Mouse (Mus musculus): Measurements from ENCODE around the gene Sfn.
A peak's percentile ranks its signal among the peaks of the same experiment; 100 is the strongest.

The Sfn gene

DNA sequence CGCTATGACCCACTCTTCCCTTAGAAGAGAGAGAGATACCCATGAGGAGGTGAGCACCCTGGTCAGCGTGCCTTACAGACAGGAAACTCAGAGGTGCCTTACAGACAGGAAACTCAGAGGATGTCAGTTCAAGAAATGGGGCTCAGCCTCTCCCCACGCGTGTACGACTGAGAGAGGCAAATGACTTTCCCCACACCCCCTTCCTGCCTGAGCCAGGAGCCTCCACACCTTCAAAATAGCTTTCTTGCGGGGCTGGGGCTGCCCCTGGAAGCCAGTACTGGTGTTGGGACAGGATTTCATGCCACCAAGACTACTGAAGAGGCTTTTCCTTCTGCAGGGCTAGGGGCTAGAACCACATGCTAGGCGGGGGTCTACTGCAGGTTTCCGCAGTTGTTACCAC is 18.7 kb upstream of the Sfn start:
- DNase-seq (ENCODE audit: low spot score in 2 of 2), result no peak

DNA sequence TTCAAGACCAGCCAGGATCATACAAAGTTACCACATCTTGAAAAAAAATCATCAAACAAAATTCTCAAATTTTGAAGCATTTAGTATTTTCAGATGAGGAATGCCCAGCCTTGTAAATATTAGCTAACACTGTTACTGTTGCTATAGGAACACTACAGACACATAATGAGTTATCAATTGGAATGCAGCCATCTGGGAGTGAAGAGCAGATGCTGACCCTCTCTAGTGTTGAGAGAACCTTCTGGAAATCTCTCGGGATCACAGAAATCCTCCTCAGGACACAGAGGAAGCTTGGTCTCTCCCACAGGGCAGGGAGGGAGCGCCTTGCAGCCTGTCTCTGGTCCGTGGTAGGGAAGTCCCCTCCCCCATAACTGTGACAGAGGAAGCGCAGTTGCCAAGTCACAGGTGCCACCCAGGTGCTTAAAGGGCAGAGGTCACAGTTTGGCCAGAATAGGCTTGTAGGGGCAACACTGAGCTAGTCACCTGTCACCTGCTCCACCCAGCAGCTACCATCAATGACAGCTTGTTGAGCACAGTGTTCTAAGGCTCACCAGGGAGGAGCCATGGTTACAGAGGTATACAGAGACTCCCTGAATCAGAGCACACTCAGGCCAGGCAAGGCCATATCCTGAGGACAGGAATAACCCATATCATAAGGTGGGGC is 17.6 kb upstream of the Sfn start:
- DNase-seq (ENCODE audit: low spot score in 2 of 2), result no peak

- no peak for DNase-seq (ENCODE audit: low spot score in 2 of 2)
Measured at GRCm38 (mm10) chr4:133617936-133618335, 16.0 kb upstream of the Sfn start.

GRCm38 (mm10) chr4:133615416-133615815 is 13.4 kb upstream of the Sfn start:
- no peak for DNase-seq (ENCODE audit: low spot score in 2 of 2)

GRCm38 (mm10) chr4:133614274-133614761 is 12.3 kb upstream of the Sfn start:
- no peak for DNase-seq (ENCODE audit: low spot score in 2 of 2)

DNA sequence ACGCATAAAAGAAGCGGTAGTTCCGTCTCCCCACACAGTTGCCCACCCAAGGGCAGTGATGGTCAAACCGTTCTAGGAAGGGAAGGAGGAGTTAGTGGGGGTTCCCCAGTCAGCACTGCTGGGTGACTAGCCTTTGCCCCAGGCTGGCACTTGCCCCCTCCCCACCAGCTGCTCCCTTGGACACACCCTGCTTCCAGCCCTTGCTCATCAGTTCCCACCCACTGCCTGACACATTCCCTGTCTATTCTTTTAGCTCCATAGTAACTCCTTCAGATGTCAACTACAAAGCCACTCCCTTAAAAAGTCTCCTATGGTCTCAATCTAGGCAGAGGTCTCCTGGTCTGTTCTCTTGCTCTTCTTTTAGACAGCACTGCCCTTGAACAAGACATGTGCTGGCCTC is 11.9 kb upstream of the Sfn start:
- no peak for DNase-seq (ENCODE audit: low spot score in 2 of 2)

GRCm38 (mm10) chr4:133613026-133613425 is 11.1 kb upstream of the Sfn start:
- no peak for DNase-seq (ENCODE audit: low spot score in 2 of 2)

DNA sequence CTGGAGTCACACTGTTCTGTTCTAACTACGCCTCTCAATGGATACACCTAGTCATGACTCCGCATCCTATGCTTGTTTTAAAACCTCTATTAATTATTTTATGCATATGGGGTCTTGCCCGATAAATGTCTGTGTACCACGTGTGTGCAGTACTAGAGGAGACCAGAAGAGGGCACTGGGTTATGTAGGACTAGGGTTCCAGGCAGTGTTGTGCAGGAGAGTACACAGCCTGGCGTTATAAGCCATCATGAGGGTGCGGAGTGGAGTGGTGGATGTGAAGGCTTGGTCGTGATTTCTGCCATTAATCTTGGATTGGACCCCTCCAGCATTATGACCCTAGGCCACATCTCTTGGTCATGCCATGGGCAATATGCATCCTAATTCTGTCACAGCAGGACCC is 10.4 kb upstream of the Sfn start:
- no peak for DNase-seq (ENCODE audit: low spot score in 2 of 2)

- DNase-seq (ENCODE audit: low spot score in 2 of 2), result no peak
Measured at GRCm38 (mm10) chr4:133611815-133612214, 9.8 kb upstream of the Sfn start.

- peak; percentile 69 to 88 for DNase-seq (ENCODE audit: low spot score in 2 of 2)
Measured at GRCm38 (mm10) chr4:133609719-133610118, 7.8 kb upstream of the Sfn start.

DNA sequence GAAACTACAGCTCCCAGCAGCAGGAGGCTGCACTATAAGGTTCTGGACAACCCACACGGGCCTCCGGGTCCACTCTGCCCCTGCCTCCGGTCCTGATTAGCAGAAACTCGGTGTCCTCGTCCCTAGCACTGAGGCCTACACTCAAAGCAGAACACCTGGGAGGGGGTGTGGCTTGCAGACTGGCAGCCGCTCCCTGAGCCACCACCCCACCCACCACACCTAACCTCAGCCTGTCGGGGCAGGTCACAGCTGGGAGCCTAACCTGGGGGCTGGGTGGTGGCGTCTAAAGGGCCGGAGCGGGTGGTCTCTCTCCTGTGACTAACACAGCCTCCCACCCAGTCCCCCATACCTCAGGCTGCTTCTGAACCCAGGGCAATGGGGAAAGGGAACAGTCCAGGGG is 5.3 kb upstream of the Sfn start:
- DNase-seq (ENCODE audit: low spot score in 2 of 2), result no peak

GRCm38 (mm10) chr4:133605330-133605729 is 3.4 kb upstream of the Sfn start:
- DNase-seq (ENCODE audit: low spot score in 2 of 2), result no peak

- no peak for DNase-seq (ENCODE audit: low spot score in 2 of 2)
Measured at GRCm38 (mm10) chr4:133604856-133605255, 2.9 kb upstream of the Sfn start.

DNA sequence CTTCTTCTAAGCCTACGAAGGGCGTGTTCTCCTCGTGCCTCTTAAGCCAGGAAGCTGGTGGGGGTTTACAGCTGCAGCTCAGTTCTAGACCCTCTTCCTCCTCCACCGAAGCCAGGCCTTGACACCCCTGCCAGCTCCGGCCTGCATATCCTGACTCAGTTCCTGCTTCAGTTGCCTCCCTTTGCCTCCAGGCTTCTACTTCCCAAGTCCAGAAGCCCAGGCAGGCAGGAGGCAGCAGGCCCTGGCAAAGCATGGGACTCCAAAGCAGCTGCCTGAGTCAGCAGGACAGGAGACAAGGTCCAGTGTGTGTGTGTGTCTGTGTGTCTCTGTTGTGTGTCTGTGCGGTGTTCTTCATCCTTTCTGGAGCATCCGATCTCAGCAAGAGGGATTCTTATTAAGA is 2.2 kb upstream of the Sfn start:
- no peak for DNase-seq (ENCODE audit: low spot score in 2 of 2)

DNA sequence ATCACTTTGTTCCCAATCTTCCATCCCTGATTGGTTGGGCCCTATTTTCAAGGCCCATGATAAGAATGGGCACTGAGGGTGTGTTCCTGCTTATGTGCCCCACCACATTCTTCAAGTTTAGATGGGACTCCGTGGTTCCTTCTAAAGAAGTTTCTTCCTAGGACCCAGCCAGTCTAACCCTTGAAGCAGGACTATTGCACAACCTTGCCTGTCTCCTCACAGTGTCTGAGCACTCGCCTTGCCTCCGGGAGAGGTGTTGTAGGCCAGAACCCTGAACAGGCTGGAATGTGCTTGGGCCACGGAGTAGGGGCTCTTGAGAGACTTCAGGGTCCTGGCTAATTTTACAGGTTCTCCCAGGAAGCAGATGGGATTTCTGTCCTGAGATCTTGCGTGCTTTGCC is 1.1 kb upstream of the Sfn start:
- no peak for DNase-seq (ENCODE audit: low spot score in 2 of 2)

DNA sequence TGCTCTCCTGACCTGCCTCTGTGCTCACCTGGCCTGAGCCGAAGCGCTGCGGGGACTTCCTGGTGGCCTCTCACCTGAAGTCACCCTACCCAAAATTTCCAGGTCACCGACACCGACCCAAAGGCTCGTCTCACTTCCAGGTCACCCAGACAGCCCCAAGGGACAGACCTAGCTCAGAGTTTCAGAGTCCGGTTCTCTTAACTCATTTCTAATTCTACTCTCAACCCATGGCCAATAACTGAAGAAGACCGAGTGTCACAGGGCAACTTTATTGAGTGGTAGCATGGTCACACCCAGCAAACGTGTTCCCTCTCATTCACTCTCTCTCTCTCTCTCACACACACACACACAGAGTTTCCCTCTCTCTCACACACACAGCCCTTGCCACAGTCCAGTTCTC is 1.7 kb downstream of the Sfn start:
- no peak for DNase-seq (ENCODE audit: low spot score in 2 of 2)

GRCm38 (mm10) chr4:133599571-133600073 is 2.3 kb downstream of the Sfn start:
- peak; percentile 89 to 93 for DNase-seq (ENCODE audit: low spot score in 2 of 2)

DNA sequence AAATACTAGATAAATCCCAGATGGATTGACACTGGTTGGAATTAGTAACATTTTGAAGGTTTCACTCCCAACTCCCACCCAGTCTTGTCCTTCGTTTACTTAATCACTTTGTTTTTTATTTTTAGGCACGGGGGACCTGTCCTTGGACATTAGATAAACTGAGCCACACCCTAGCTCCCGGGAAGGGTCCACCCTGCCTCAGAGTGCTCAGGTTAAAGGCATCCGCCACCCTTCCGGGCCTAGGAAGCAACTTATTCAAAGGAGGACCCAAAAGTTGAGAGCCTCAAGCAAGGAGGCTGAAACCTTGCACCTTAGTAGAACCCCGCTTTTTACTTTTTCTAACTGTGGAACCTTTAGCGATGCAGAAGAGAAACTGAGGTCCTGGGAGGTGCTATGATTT is 2.9 kb downstream of the Sfn start:
- DNase-seq (ENCODE audit: low spot score in 2 of 2), result no peak

- no peak for DNase-seq (ENCODE audit: low spot score in 2 of 2)
Measured at GRCm38 (mm10) chr4:133598616-133599015, 3.4 kb downstream of the Sfn start.

- DNase-seq (ENCODE audit: low spot score in 2 of 2), result no peak
Measured at GRCm38 (mm10) chr4:133596084-133596483, 5.9 kb downstream of the Sfn start.

DNA sequence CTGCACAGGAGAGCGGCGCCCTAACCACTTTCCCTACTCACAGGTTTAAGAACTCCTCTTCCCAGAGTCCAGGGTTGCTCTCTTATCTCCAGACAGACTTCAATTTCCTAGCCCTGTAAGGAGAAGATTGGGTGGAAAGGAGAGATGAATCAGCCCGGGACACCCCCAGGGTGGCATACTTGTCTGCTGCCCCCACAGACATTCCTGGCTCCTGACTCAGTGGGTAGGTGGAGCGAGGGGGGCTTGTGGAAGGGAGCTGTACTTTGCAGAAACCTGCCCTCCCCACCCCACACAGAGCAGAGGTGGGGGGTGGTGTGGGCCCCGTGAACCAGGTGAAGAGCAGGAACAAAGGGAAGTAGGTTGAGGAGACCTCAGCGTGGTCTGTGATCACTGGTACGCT is 6.4 kb downstream of the Sfn start:
- peak in 1 of 2 experiments; percentile 43 for DNase-seq (ENCODE audit: low spot score in 2 of 2)

GRCm38 (mm10) chr4:133592570-133592969 is 9.4 kb downstream of the Sfn start:
- peak in 1 of 2 experiments; percentile 53 for DNase-seq (ENCODE audit: low spot score in 2 of 2)

DNA sequence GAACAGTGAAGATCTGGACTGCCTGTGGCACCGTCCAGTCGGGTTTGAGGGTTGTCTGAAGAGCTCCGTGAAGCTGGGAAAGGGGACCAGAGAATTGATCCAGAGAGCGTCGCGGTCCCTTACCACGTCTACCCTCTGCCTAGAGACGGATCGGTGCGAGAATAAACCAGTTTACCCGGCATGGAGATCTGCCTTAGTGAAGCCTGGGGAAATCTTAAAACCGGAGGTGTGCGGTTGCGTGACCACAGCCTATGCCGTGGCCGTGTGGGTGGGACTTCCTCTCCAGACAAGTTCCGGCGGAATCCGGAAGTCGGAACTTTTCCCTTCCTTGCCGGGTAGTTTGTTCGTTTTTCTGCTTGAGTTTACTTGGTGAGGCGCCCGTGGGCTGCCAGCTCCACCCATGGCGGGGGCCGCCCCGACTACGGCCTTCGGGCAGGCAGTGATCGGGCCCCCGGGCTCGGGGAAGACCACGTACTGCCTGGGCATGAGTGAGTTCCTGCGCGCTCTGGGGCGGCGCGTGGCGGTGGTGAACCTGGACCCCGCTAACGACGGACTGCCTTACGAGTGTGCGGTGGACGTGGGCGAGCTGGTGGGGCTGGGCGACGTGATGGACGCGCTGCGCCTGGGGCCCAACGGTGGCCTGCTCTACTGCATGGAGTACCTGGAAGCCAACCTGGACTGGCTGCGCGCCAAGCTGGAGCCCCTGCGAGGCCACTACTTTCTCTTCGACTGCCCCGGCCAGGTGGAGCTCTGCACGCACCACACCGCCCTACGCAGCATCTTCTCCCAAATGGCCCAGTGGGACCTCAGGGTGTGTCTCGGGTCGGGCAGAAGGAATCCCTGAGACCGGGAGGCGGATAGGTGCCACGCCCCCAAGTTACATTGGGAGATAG is 17.7 kb downstream of the Sfn start, which contains the start of gene Gpn2:
Gene Gpn2 (plus strand): TSS at position 304 of the 893 bp plus-strand sequence.
- peak; percentile 68 to 86 for DNase-seq (ENCODE audit: low spot score in 2 of 2)
